Mouse (Mus musculus): ENCODE data around the gene Dnajc4.

DNA sequence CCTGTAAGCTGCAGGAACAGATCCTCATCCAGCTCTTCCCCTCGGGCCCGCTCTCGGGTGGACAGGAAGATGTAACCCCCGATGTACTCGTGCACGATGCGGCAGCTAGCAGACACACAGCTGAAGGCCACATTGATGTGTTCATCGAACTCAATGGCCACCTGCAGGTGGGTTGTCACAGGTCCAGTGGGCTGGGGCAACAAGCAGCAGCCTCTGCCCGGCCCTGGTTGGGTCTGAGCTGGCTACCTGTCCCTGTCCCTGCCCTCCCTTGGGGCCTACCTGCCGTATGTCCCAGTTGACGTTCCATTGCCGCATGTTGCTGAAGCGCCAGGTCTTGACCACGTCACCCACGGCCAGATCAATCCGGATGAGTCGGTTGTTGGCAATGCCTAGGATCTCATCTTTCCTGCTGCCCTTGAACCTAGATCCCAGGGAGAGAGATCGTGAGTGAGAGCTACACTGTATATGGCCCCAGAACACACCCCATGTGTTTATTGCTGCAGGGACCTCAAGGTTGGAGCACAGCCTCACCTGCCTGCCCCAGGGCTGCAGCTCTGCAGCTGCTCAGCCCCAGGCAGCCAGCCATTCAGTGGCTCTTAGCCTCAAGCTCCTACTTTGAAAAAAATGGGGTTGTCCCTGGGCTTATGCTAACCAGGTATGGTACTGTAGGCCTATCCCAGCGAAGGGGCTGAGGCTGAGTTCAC is 7.1 kb upstream of the Dnajc4 start:
- no peak for TF ChIP-seq POLR2A (IDR thresholded peaks at IDR 0.05; ENCODE audit: insufficient read depth, low read depth, low read length)
- TF ChIP-seq CTCF (IDR thresholded peaks at IDR 0.05) = no peak
- TF ChIP-seq EP300 (IDR thresholded peaks at IDR 0.05; ENCODE audit: insufficient read depth, low read depth, low read length) = no peak
